Mouse (Mus musculus) layer of hippocampus, adult 18-20 months (tissue): ENCODE results near the gene Wdr76. TPM values are rescaled to one million over a fixed set of nuclear protein-coding genes. Genes with fewer than 3 reads are reported as not detected.

Experiments used
- total RNA-seq, 2 experiments: library from RNA; stranded (reverse); gene quantifications; 2 replicates each; pipeline ENCODE4 v1.2.3; 2021

Wdr76 gene
- total RNA-seq, 2 experiments from 2014 or later, result 2.5 to 2.7 TPM

Other genes starting within 250 kb of the Wdr76 start
- 100 to 1,000 TPM; 128 to 144 TPM for gene Trp53bp1, start 235.3 kb upstream of the Wdr76 start, total RNA-seq
- 100 to 1,000 TPM; 595 to 602 TPM for gene Map1a, start 217.1 kb upstream of the Wdr76 start, total RNA-seq
- gene Ppip5k1, start 151.3 kb upstream of the Wdr76 start, total RNA-seq, result 100 to 1,000 TPM; 106 to 109 TPM
- gene Ckmt1, start 149.0 kb upstream of the Wdr76 start, total RNA-seq, result 100 to 1,000 TPM; 380 to 418 TPM
- gene Strc, start 119.6 kb upstream of the Wdr76 start, total RNA-seq, result under 1 TPM; 0.58 to 0.77 TPM
- 100 to 1,000 TPM; 189 to 197 TPM for gene Pdia3, start 92.9 kb upstream of the Wdr76 start, total RNA-seq
- gene Catsper2, start 92.9 kb upstream of the Wdr76 start, total RNA-seq, result 1 to 10 TPM; 3.4 to 4.6 TPM
- not detected for gene Ell3, start 62.4 kb upstream of the Wdr76 start, total RNA-seq
- 100 to 1,000 TPM; 141 to 144 TPM for gene Serf2, start 57.5 kb upstream of the Wdr76 start, total RNA-seq
- gene Hypk, start 53.4 kb upstream of the Wdr76 start, total RNA-seq, result 10 to 100 TPM; 17.8 to 18.0 TPM
- gene Serinc4, start 49.9 kb upstream of the Wdr76 start, total RNA-seq, result under 1 TPM; 0.40 to 0.56 TPM
- 10 to 100 TPM; 47.8 to 52.9 TPM for gene Mfap1b, start 32.7 kb upstream of the Wdr76 start, total RNA-seq
- 10 to 100 TPM; 31.0 to 31.4 TPM for gene Mfap1a, start 58 bp upstream of the Wdr76 start, total RNA-seq